Mouse (Mus musculus): ENCODE results near the gene Fbxo30. TPM values are rescaled to one million over a fixed set of nuclear protein-coding genes. Genes with fewer than 3 reads are reported as not detected.
"Not testable (repeated sequence)": the region's sequence is repeated elsewhere in the genome, so short reads cannot be mapped to it uniquely, and the experiment has no call there.

Fbxo30 gene
- polyA plus RNA-seq, 1 experiment from 2014 or later = 22.3 TPM

GRCm38 (mm10) chr10:11281498-11282305 is 572 bp downstream of the Fbxo30 start:
- Histone ChIP-seq H3K4me3 (peak overlapping the region; percentile 99), H3K27me3 (replicated peaks) (no peaks in the 10 kb centered on the region), H3K9ac (peak overlapping the region; percentile 92), H3K4me1 (peaks cover 16% of the 10 kb centered on the region), H3K27ac (peak overlapping the region; percentile 98), H3K4me2 (peak overlapping the region; percentile 89), H3K36me3 (replicated peaks) (no peaks in the 10 kb centered on the region), H3K9me3 (no peaks in the 10 kb centered on the region)
- no peak for ATAC-seq (replicated peaks)
- WGBS = under 1% methylated on average over 49 of the region's 68 CpGs

- no peaks in the 10 kb centered on the region for H3K36me3 ChIP-seq (replicated peaks)
- peaks cover 16% of the 10 kb centered on the region for H3K4me1 ChIP-seq
- H3K27me3 ChIP-seq (replicated peaks) = no peaks in the 10 kb centered on the region
- H3K4me3 ChIP-seq = peak overlapping the region; percentile 99
- ATAC-seq (replicated peaks) = no peak
- no peaks in the 10 kb centered on the region for H3K9me3 ChIP-seq
- peak overlapping the region; percentile 89 for H3K4me2 ChIP-seq
- under 1% methylated on average over 4 of the region's 4 CpGs for WGBS
- peak overlapping the region; percentile 92 for H3K9ac ChIP-seq
- no peak overlapping the region for H3K27ac ChIP-seq
Measured at GRCm38 (mm10) chr10:11282306-11282631, 1.1 kb downstream of the Fbxo30 start.

DNA sequence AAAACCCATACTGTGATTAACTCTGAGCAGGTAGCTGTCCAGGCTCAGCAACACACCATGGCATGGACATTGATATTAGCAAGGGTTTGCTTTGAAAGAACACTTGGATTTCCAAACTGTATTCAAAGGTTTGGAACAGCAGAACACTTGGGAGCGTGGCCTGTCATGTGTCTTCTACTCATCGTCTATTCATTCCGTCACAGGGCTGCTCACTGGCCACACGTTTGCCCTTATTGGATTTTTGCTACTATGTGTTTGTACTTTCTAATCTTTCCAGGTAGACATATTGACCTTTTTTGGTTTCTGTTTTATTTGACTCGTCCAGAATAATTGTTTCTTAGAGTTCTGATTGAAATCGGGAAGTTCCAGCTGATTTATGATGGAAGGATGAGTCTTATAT is 17.3 kb downstream of the Fbxo30 start:
- H3K36me3 ChIP-seq (replicated peaks) = no peaks in the 10 kb centered on the region
- WGBS = 95% methylated on average over 6 of the region's 6 CpGs
- H3K27me3 ChIP-seq (replicated peaks) = no peaks in the 10 kb centered on the region
- no peak overlapping the region for H3K4me3 ChIP-seq
- no peaks in the 10 kb centered on the region for H3K9me3 ChIP-seq
- peaks cover 3% of the 10 kb centered on the region; the same call in 1 of the 2 replicates for H3K4me1 ChIP-seq
- H3K4me2 ChIP-seq = no peak overlapping the region
- H3K9ac ChIP-seq = no peak overlapping the region
- no peak overlapping the region for H3K27ac ChIP-seq
- no peak for ATAC-seq (replicated peaks)

DNA sequence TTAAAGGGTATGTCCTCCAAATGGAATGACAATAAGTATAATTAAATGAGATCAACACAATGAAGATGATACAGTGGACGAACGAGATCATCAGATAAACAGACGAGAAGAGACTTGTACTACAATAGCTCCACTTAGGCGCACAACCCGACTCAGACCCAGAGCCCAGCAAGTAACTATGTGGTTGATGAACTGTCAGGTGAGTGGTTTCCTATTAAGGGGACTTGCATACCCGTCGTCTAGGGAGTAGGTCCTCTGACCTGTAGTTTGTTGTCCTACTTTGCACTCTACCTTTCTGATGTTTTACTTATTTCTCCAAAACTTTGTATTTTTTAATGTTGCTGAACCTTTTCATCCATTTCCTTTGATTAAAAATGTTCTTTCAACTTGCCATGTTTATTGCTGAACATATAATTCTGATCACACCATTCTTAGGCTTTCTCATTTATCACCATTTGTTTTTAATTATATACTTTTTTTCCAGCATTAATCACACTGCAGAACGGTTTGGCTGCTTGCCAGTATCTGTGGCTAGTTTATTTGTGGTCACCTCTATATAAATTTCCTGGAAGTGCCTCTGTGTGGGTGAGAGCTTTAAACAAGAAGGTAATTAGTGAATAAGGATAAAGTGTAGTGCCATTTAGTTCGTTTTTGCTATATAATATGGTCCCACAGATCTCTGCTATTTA is 24.4 kb downstream of the Fbxo30 start:
- 83% methylated on average over 9 of the region's 9 CpGs for WGBS
- Histone ChIP-seq H3K27ac (no peak overlapping the region), H3K27me3 (replicated peaks) (no peaks in the 10 kb centered on the region), H3K4me3 (no peak overlapping the region), H3K9ac (no peak overlapping the region), H3K9me3 (no peaks in the 10 kb centered on the region), H3K36me3 (replicated peaks) (no peaks in the 10 kb centered on the region), H3K4me2 (no peak overlapping the region), H3K4me1 (no peaks in the 10 kb centered on the region)
- no peak for ATAC-seq (replicated peaks)

- Histone ChIP-seq H3K27me3 (replicated peaks) (no peaks in the 10 kb centered on the region), H3K36me3 (replicated peaks) (no peaks in the 10 kb centered on the region), H3K4me1 (no peaks in the 10 kb centered on the region), H3K4me3 (no peak overlapping the region), H3K27ac (no peak overlapping the region), H3K9me3 (no peaks in the 10 kb centered on the region), H3K9ac (no peak overlapping the region), H3K4me2 (no peak overlapping the region)
- no peak for ATAC-seq (replicated peaks)
- WGBS = 65% methylated on average over 2 of the region's 2 CpGs
Measured at GRCm38 (mm10) chr10:11306054-11306367, 24.9 kb downstream of the Fbxo30 start.

DNA sequence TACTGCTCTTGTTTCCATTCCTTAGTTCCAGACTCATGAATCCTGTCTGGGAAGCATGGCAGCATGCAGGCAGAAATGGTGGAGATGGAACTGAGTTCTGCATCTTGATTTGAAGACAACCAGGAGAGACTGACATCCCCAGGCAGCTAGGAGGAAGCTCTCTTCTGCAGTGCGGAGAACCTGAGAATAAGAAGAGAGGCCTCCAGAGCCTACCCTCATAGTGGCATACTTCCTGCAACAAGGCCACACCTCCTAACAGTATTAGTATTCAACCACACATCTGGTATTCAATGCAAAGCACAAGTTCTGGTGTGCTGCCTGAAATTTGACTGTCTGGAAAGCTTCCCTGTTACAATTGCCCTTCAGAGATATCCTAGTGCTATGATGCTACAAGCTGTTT is 28.7 kb downstream of the Fbxo30 start:
- Histone ChIP-seq H3K4me3 (no peak overlapping the region), H3K27me3 (replicated peaks) (no peaks in the 10 kb centered on the region), H3K36me3 (replicated peaks) (no peaks in the 10 kb centered on the region), H3K4me2 (no peak overlapping the region), H3K27ac (no peak overlapping the region), H3K9ac (no peak overlapping the region), H3K9me3 (no peaks in the 10 kb centered on the region), H3K4me1 (no peaks in the 10 kb centered on the region)
- no peak for ATAC-seq (replicated peaks)
- 97% methylated on average over 1 of the region's 1 CpGs for WGBS

DNA sequence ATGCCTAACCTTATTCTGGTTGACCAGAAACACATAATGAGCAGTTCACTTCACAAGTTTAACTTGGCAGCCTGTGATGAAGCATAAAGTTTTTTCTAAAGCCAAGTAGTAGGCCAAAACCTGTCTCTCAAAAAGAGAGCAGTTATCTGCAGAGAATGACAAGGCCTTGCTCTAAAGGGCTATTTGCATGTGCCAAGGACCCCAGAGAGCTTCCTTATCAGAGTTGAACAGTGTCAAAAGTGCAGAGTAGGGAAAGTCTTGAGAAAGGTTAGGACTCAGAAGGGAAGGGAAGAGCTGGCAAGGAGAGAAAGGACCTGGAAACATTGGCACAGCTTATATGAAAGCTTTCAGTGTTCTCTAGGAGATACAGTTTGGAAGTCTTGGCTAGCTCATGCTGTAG is 29.4 kb downstream of the Fbxo30 start:
- Histone ChIP-seq H3K27ac (no peak overlapping the region), H3K36me3 (replicated peaks) (no peaks in the 10 kb centered on the region), H3K4me2 (no peak overlapping the region), H3K9me3 (no peaks in the 10 kb centered on the region), H3K9ac (no peak overlapping the region), H3K4me1 (no peaks in the 10 kb centered on the region), H3K27me3 (replicated peaks) (no peaks in the 10 kb centered on the region), H3K4me3 (no peak overlapping the region)
- ATAC-seq (replicated peaks) = no peak

DNA sequence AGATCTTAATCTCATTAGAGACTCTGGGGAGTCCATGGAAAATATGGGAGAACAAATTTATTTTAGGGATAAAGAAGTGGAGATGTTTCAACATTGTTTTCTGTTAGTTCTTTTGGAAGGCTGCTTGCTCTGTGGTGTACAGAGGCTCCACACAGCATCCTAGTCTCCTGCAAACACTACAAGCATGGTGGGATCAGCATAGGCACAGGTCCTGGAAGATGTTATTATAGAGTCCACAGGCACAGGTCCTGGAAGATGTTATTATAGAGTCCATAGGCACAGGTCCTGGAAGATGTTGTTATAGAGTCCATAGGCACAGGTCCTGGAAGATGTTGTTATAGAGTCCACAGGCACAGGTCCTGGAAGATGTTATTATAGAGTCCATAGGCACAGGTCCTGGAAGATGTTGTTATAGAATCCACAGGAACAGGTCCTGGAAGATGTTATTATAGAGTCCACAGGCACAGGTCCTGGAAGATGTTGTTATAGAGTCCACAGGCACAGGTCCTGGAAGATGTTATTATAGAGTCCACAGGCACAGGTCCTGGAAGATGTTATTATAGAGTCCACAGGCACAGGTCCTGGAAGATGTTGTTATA is 36.8 kb downstream of the Fbxo30 start:
- not testable (repeated sequence) for H3K9ac ChIP-seq; H3K36me3 ChIP-seq (replicated peaks); H3K4me1 ChIP-seq; H3K4me3 ChIP-seq; H3K4me2 ChIP-seq; H3K27me3 ChIP-seq (replicated peaks); ATAC-seq (replicated peaks); H3K9me3 ChIP-seq; H3K27ac ChIP-seq

DNA sequence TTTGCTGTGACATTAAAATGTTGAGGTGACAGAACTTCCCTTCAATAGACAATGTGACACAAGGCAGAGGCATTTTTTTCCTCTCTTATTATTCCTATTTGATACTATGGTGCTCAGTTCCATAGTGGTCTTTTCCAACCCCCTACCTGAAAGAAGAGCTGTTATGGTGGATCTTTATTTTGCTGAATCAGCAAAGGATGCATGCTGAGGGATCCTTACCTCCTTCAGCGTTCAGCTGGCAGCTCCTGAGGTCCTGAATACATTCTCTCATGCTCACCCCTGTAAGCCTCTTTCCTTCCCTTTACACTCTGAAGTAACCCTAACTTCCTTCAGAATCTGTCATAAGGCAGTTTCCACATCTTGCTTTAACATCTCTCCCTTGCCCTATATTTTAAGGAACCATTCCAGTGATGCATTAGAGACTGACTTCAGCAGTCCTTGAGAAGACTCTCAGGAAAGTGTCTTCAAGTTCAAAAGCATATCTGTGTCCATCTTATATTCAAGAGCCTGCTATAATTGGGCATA is 38.4 kb downstream of the Fbxo30 start:
- Histone ChIP-seq H3K4me2 (no peak overlapping the region), H3K36me3 (replicated peaks) (no peaks in the 10 kb centered on the region), H3K27me3 (replicated peaks) (no peaks in the 10 kb centered on the region), H3K9ac (no peak overlapping the region), H3K27ac (no peak overlapping the region), H3K9me3 (no peaks in the 10 kb centered on the region), H3K4me3 (no peak overlapping the region), H3K4me1 (no peaks in the 10 kb centered on the region)
- no peak for ATAC-seq (replicated peaks)
- 78% methylated on average over 1 of the region's 1 CpGs for WGBS

DNA sequence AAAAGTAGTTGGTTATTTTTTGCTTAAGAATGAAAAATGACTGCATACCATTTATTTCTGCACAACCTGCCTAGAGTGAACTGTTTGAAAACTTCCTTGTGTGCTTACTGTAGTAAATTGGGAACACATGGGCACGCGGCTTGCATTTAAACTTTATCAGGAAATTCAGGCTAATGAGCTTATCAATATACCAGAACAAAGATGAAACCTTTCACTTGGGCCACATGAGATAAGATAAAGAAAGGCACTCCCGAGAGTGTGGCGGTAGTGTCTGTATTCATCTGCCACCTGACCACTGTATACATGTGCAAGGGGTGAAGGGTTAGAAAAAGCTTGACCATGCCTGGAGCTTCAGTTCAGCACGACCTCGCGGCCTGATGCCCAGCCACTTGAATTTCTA is 41.2 kb downstream of the Fbxo30 start:
- H3K36me3 ChIP-seq (replicated peaks) = no peaks in the 10 kb centered on the region
- H3K27me3 ChIP-seq (replicated peaks) = no peaks in the 10 kb centered on the region
- no peaks in the 10 kb centered on the region for H3K9me3 ChIP-seq
- H3K4me1 ChIP-seq = no peaks in the 10 kb centered on the region
- H3K9ac ChIP-seq = no peak overlapping the region
- no peak overlapping the region for H3K4me3 ChIP-seq
- WGBS = 92% methylated on average over 7 of the region's 7 CpGs
- H3K4me2 ChIP-seq = no peak overlapping the region
- no peak overlapping the region for H3K27ac ChIP-seq
- ATAC-seq (replicated peaks) = no peak

GRCm38 (mm10) chr10:11323202-11323898 is 42.2 kb downstream of the Fbxo30 start:
- 76% methylated on average over 4 of the region's 4 CpGs for WGBS
- Histone ChIP-seq H3K9ac (no peak overlapping the region), H3K36me3 (replicated peaks) (no peaks in the 10 kb centered on the region), H3K27me3 (replicated peaks) (no peaks in the 10 kb centered on the region), H3K4me2 (no peak overlapping the region), H3K4me1 (no peaks in the 10 kb centered on the region), H3K9me3 (no peaks in the 10 kb centered on the region), H3K4me3 (no peak overlapping the region), H3K27ac (no peak overlapping the region)
- no peak for ATAC-seq (replicated peaks)

GRCm38 (mm10) chr10:11326526-11326925 is 45.4 kb downstream of the Fbxo30 start:
- no peaks in the 10 kb centered on the region for H3K4me1 ChIP-seq
- no peak overlapping the region for H3K9ac ChIP-seq
- H3K27me3 ChIP-seq (replicated peaks) = no peaks in the 10 kb centered on the region
- ATAC-seq (replicated peaks) = no peak
- no peak overlapping the region for H3K4me2 ChIP-seq
- 88% methylated on average over 3 of the region's 3 CpGs for WGBS
- H3K9me3 ChIP-seq = no peaks in the 10 kb centered on the region
- no peaks in the 10 kb centered on the region for H3K36me3 ChIP-seq (replicated peaks)
- no peak overlapping the region for H3K27ac ChIP-seq
- H3K4me3 ChIP-seq = no peak overlapping the region

Measured in midbrain, embryonic 15.5 days (tissue).